Mouse (Mus musculus) olfactory bulb, adult 2 months (tissue): ENCODE results near the gene Cftr. TPM values are rescaled to one million over a fixed set of nuclear protein-coding genes. Genes with fewer than 3 reads are reported as not detected.

Experiments used
- H3K27ac ChIP-seq: fragments of 200-500 bp; 2 replicates; pipeline ENCODE4 v1.5.1; 2012; ENCODE audit warnings: low read depth, low read length; ENCODE audit not compliant: insufficient read depth
- H3K4me1 ChIP-seq: fragments of 200-500 bp; 2 replicates; pipeline ENCODE4 v1.6.1; 2012; ENCODE audit warnings: low read length; ENCODE audit not compliant: control insufficient read depth, insufficient read depth
- H3K4me3 ChIP-seq: fragments of 200-500 bp; 2 replicates; pipeline ENCODE4 v1.5.1; 2012; ENCODE audit warnings: mild to moderate bottlenecking, low read depth, low read length, moderate library complexity; ENCODE audit not compliant: insufficient read depth
- CTCF ChIP-seq: fragments of 200-500 bp; IDR thresholded peaks from 2 replicates; pipeline ENCODE4 v1.5.1; 2012; ENCODE audit warnings: low read depth, mild to moderate bottlenecking, low read length, moderate library complexity; ENCODE audit not compliant: insufficient read depth
- POLR2A ChIP-seq: fragments of 200-500 bp; IDR thresholded peaks from 2 replicates; pipeline ENCODE4 v1.6.1; 2012; ENCODE audit warnings: mild to moderate bottlenecking, low read depth, low read length, moderate library complexity; ENCODE audit not compliant: insufficient read depth
- WGBS: fragments of 180-500 bp; shearing (Covaris S2); methylation state at CpG from one replicate; pipeline ENCODE4 v1.1.7; 2018; 5-methylcytosine and 5-hydroxymethylcytosine counted together
- polyA plus RNA-seq: library from polyadenylated mRNA; stranded (reverse); fragments of >200 nt; gene quantifications from 2 replicates; pipeline ENCODE4 v1.2.4, GENCODE M21; 2012; ENCODE audit warnings: low replicate concordance; ENCODE audit not compliant: missing spikeins, insufficient read depth, insufficient read length

Cftr gene
- polyA plus RNA-seq, result not detected in 2 replicates

- WGBS, result 2% methylated on average over 34 of the region's 45 CpGs
Observed at GRCm38 (mm10) chr6:18170311-18170922, at the start of gene Cftr. Gene Cftr (plus strand): TSS chr6:18170687.

GRCm38 (mm10) chr6:18127206-18127983, 43.1 kb upstream of the Cftr start:
- WGBS, result 40% methylated on average over 2 of the region's 2 CpGs
- no peaks in the 10 kb centered on the region for H3K4me1 ChIP-seq
- no peak overlapping the region for H3K4me3 ChIP-seq
- no peak overlapping the region for H3K27ac ChIP-seq
- TF ChIP-seq CTCF (no peak), POLR2A (no peak)

More at GRCm38 (mm10) chr6:18170311-18170922, at the start of gene Cftr:
- no peak for TF ChIP-seq POLR2A
- TF ChIP-seq CTCF, result no peak
- no peaks in the 10 kb centered on the region for H3K4me1 ChIP-seq
- no peak within 1 kb of the TSS for H3K27ac ChIP-seq
- peak within 1 kb of the TSS; percentile 44 for H3K4me3 ChIP-seq

- no peak overlapping the region for H3K4me3 ChIP-seq
- H3K4me1 ChIP-seq, result no peaks in the 10 kb centered on the region
- H3K27ac ChIP-seq, result no peak overlapping the region
- WGBS, result 85% methylated on average over 4 of the region's 4 CpGs
- TF ChIP-seq POLR2A (no peak), CTCF (no peak)
Observed at GRCm38 (mm10) chr6:18128059-18128458, 42.4 kb upstream of the Cftr start.

GRCm38 (mm10) chr6:18135246-18135645, 35.2 kb upstream of the Cftr start:
- Histone ChIP-seq H3K4me1 (no peaks in the 10 kb centered on the region), H3K27ac (no peak overlapping the region), H3K4me3 (no peak overlapping the region)
- TF ChIP-seq POLR2A (no peak), CTCF (no peak)
- 29% methylated on average over 1 of the region's 1 CpGs for WGBS

GRCm38 (mm10) chr6:18153031-18153430, 17.5 kb upstream of the Cftr start:
- no peaks in the 10 kb centered on the region for H3K4me1 ChIP-seq
- no peak overlapping the region for H3K27ac ChIP-seq
- H3K4me3 ChIP-seq, result no peak overlapping the region
- 48% methylated on average over 4 of the region's 4 CpGs for WGBS
- TF ChIP-seq POLR2A (no peak), CTCF (no peak)

GRCm38 (mm10) chr6:18169618-18170017, 869 bp upstream of the Cftr start:
- WGBS, result 93% methylated on average over 1 of the region's 1 CpGs
- TF ChIP-seq CTCF (no peak), POLR2A (no peak)
- Histone ChIP-seq H3K4me1 (no peaks in the 10 kb centered on the region), H3K4me3 (no peak overlapping the region), H3K27ac (no peak overlapping the region)

GRCm38 (mm10) chr6:18171614-18172013, 1.1 kb downstream of the Cftr start:
- Histone ChIP-seq H3K4me3 (no peak overlapping the region), H3K27ac (no peak overlapping the region), H3K4me1 (no peaks in the 10 kb centered on the region)
- 40% methylated on average over 8 of the region's 8 CpGs for WGBS
- TF ChIP-seq POLR2A, result no peak
- no peak for TF ChIP-seq CTCF

GRCm38 (mm10) chr6:18177509-18177908, 7.0 kb downstream of the Cftr start:
- 92% methylated on average over 2 of the region's 2 CpGs for WGBS
- H3K27ac ChIP-seq, result no peak overlapping the region
- TF ChIP-seq POLR2A (no peak), CTCF (no peak)
- no peak overlapping the region for H3K4me3 ChIP-seq
- H3K4me1 ChIP-seq, result no peaks in the 10 kb centered on the region

- no peak overlapping the region for H3K4me3 ChIP-seq
- H3K4me1 ChIP-seq, result no peaks in the 10 kb centered on the region
- WGBS, result 74% methylated on average over 3 of the region's 3 CpGs
- TF ChIP-seq CTCF, result no peak
- no peak for TF ChIP-seq POLR2A
- no peak overlapping the region for H3K27ac ChIP-seq
Observed at GRCm38 (mm10) chr6:18180665-18181064, 10.2 kb downstream of the Cftr start.

- Histone ChIP-seq H3K4me3 (no peak overlapping the region), H3K27ac (no peak overlapping the region), H3K4me1 (no peaks in the 10 kb centered on the region)
- TF ChIP-seq POLR2A (no peak), CTCF (no peak)
Observed at GRCm38 (mm10) chr6:18182903-18183302, 12.4 kb downstream of the Cftr start.
